ENCODE assay signal across 26 mouse cellular contexts in the genomic region with DNA sequence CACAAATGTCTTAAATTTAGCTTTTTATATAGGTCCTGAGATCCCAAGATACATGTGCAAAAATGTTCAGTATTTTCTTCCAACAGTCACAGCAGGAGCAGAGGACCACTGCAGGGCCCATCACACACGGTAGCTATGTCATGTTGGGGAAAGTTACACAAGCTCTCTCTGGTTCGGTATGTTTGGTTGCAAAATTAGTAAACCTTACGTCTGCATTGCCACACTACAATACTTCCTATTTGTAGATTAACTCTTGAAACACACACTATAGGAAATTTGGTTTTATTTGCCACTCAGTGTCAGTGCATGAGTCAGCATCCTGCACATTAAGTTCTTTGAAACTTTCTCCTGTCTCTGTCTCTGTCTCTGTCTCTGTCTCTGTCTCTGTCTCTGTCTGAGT.
DNase-seq lines count a peak whose midpoint lies in the region; ATAC-seq and TF ChIP-seq lines count a peak whose summit lies in the region.
"Had no signal": no experiment of that assay in that cellular context is flagged by ENCODE, and none has a peak within 500 bp of the region (broad histone marks: within the 10 kb centered on the region; RNA-seq: fewer than 3 reads in every experiment).

No protein-coding gene starts in this region.

- H3K9ac ChIP-seq in liver, postnatal 0 days (replicated peaks) = no peak overlapping the region
- H3K9ac ChIP-seq in liver, embryonic 11.5 days (ENCODE audit: low read depth, low read length) = no peak overlapping the region
- H3K9ac ChIP-seq: embryonic facial prominence, embryonic 12.5 days; forebrain, embryonic 13.5 days; forebrain, embryonic 15.5 days had no signal

- H3K4me1 ChIP-seq in liver, postnatal 0 days (ENCODE audit: insufficient read depth) = no peaks in the 10 kb centered on the region
- H3K4me1 ChIP-seq in liver, embryonic 11.5 days (replicated peaks; ENCODE audit: control insufficient read depth, insufficient read depth, low read length) = no peaks in the 10 kb centered on the region
- peaks cover 18% of the 10 kb centered on the region for H3K4me1 ChIP-seq in bone marrow macrophage, adult 2 months (ENCODE audit: control insufficient read depth, insufficient read depth, low read length)
- H3K4me1 ChIP-seq: embryonic facial prominence, embryonic 10.5 days; embryonic facial prominence, embryonic 12.5 days; forebrain, embryonic 15.5 days had no signal

- ATAC-seq in liver, postnatal 0 days = 0 out of 2 replicates have a peak, but pooled peaks have one; percentile 35
- ATAC-seq in liver, embryonic 11.5 days (replicated peaks; ENCODE audit: low FRiP score) = no peak
- ATAC-seq in megakaryocyte, adult 5-6 weeks (ENCODE audit: poor library complexity, severe bottlenecking) = peak; percentile 98
- peak; percentile 26; the same call in 1 of the 2 replicates for ATAC-seq in neutrophil, adult 5-6 weeks (ENCODE audit: extremely low read depth, insufficient number of reproducible peaks, low FRiP score, poor library complexity, severe bottlenecking)
- no peak for ATAC-seq in cerebellum, adult (ENCODE audit: insufficient number of reproducible peaks, low FRiP score, low TSS enrichment)
- ATAC-seq: activated CD4-positive, CD25-positive, alpha-beta regulatory T cell, adult 4 months; CD4-positive, CD25-positive, alpha-beta regulatory T cell, adult 4 months; forebrain, embryonic 13.5 days; forebrain, embryonic 15.5 days; Patski had no signal

- no peak overlapping the region for H3K4me2 ChIP-seq in liver, postnatal 0 days (ENCODE audit: low read depth, low read length)
- H3K4me2 ChIP-seq in liver, embryonic 11.5 days = no peak overlapping the region
- H3K4me2 ChIP-seq: embryonic facial prominence, embryonic 12.5 days; forebrain, embryonic 13.5 days; forebrain, embryonic 15.5 days had no signal

- 43% methylated on average over 3 of the region's 3 CpGs for WGBS in liver, postnatal 0 days (ENCODE audit: insufficient replicate concordance)
- 75% methylated on average over 3 of the region's 3 CpGs for WGBS in liver, embryonic 11.5 days

- no peak for TF ChIP-seq POLR2A in bone marrow macrophage, adult 2 months (IDR thresholded peaks at IDR 0.05; ENCODE audit: borderline replicate concordance, low read depth, low read length)

- no peak for TF ChIP-seq EP300 in liver, postnatal 0 days (IDR thresholded peaks at IDR 0.05; ENCODE audit: low read depth)

- no peak for DNase-seq in liver, postnatal 0 days
- DNase-seq in liver, embryonic 11.5 days (ENCODE audit: low spot score) = no peak
- DNase-seq in thymus, postnatal 25 days = no peak
- DNase-seq in layer of hippocampus, postnatal 14 days (ENCODE audit: low spot score in 2 of 2) = no peak
- DNase-seq: adrenal gland, adult 8-10 months; adrenal gland, postnatal 14 days; adrenal gland, postnatal 36 days; B cell, adult 2 months; cerebellum, adult 11-12 months; cerebellum, adult 2 months; cerebellum, adult 9-10 months; cerebellum, postnatal 10 days; cerebellum, postnatal 25 days had no signal

- TF ChIP-seq CTCF in liver, postnatal 0 days (IDR thresholded peaks at IDR 0.05; ENCODE audit: low read depth) = no peak
- no peak for TF ChIP-seq CTCF in bone marrow macrophage, adult 2 months (IDR thresholded peaks at IDR 0.05; ENCODE audit: low read depth, low read length)

- H3K4me3 ChIP-seq in liver, postnatal 0 days (ENCODE audit: low read depth, low read length) = no peak overlapping the region
- no peak overlapping the region for H3K4me3 ChIP-seq in liver, embryonic 11.5 days (ENCODE audit: low read depth, low read length)
- H3K4me3 ChIP-seq in bone marrow macrophage, adult 2 months (ENCODE audit: insufficient read depth, low read length) = no peak overlapping the region
- H3K4me3 ChIP-seq: embryonic facial prominence, embryonic 10.5 days; embryonic facial prominence, embryonic 12.5 days; forebrain, embryonic 13.5 days; forebrain, embryonic 15.5 days had no signal

- H3K36me3 ChIP-seq in liver, postnatal 0 days (replicated peaks; ENCODE audit: insufficient read depth, low read length) = no peaks in the 10 kb centered on the region
- H3K36me3 ChIP-seq in liver, embryonic 11.5 days (ENCODE audit: control insufficient read depth, insufficient read depth, low read length) = no peaks in the 10 kb centered on the region
- H3K36me3 ChIP-seq: embryonic facial prominence, embryonic 10.5 days; embryonic facial prominence, embryonic 12.5 days; forebrain, embryonic 15.5 days; G1E had no signal

- H3K27me3 ChIP-seq in liver, postnatal 0 days (ENCODE audit: insufficient read depth, low read length) = no peaks in the 10 kb centered on the region
- no peaks in the 10 kb centered on the region for H3K27me3 ChIP-seq in liver, embryonic 11.5 days (replicated peaks; ENCODE audit: control insufficient read depth, insufficient read depth, low read length)
- H3K27me3 ChIP-seq: CH12.LX; embryonic facial prominence, embryonic 12.5 days; forebrain, embryonic 13.5 days; forebrain, embryonic 15.5 days; Patski had no signal

- no peaks in the 10 kb centered on the region for H3K9me3 ChIP-seq in liver, postnatal 0 days (ENCODE audit: low read length)
- H3K9me3 ChIP-seq in liver, embryonic 11.5 days (ENCODE audit: control insufficient read depth, low read length) = no peaks in the 10 kb centered on the region
- H3K9me3 ChIP-seq: embryonic facial prominence, embryonic 10.5 days; embryonic facial prominence, embryonic 12.5 days; forebrain, embryonic 13.5 days; forebrain, embryonic 15.5 days; G1E had no signal

- H3K27ac ChIP-seq in liver, postnatal 0 days (ENCODE audit: low read depth) = no peak overlapping the region
- H3K27ac ChIP-seq in liver, embryonic 11.5 days (ENCODE audit: low read depth, low read length) = no peak overlapping the region
- peak overlapping the region; percentile 49; the same call in 1 of the 2 replicates for H3K27ac ChIP-seq in bone marrow macrophage, adult 2 months (ENCODE audit: insufficient read depth, low read depth, low read length)
- H3K27ac ChIP-seq: embryonic facial prominence, embryonic 10.5 days; embryonic facial prominence, embryonic 12.5 days; forebrain, embryonic 13.5 days; forebrain, embryonic 15.5 days had no signal

Comparison
In these comparisons a context has a peak if more than half of its experiments do, and no peak if none do; other contexts are left out.
1. ATAC-seq: peak in liver, postnatal 0 days (single experiment), megakaryocyte, adult 5-6 weeks (single experiment) and neutrophil, adult 5-6 weeks (single experiment); none in liver, embryonic 11.5 days (single experiment) and cerebellum, adult (single experiment).